Mouse (Mus musculus) bone marrow, adult 2 months (tissue): ENCODE measurements around the gene Mocs1. TPM values are rescaled to one million over a fixed set of nuclear protein-coding genes. Genes with fewer than 3 reads are reported as not detected.

Experiments
- H3K27ac ChIP-seq: fragments of 200-500 bp; 2 replicates; pipeline ENCODE4 v1.5.1; 2012; ENCODE audit warnings: low read depth, mild to moderate bottlenecking, control low read depth, inconsistent platforms, low read length; ENCODE audit not compliant: control insufficient read depth, poor library complexity, insufficient read depth
- H3K4me1 ChIP-seq: fragments of 200-500 bp; 2 replicates; pipeline ENCODE4 v1.6.1; 2011; ENCODE audit warnings: low read length; ENCODE audit not compliant: control insufficient read depth, insufficient read depth
- H3K4me3 ChIP-seq: fragments of 200-500 bp; replicated peaks from 2 replicates; pipeline ENCODE3; 2011; ENCODE audit warnings: mild to moderate bottlenecking, low read depth, low read length, control low read depth; ENCODE audit not compliant: control insufficient read depth
- CTCF ChIP-seq: fragments of 200-500 bp; IDR thresholded peaks from 2 replicates; pipeline ENCODE4 v1.5.1; 2011; ENCODE audit warnings: low read length, control low read depth; ENCODE audit not compliant: control insufficient read depth, insufficient read depth
- POLR2A ChIP-seq: fragments of 200-500 bp; IDR thresholded peaks from 2 replicates; pipeline ENCODE4 v1.6.1; 2011; ENCODE audit warnings: low read depth, mild to moderate bottlenecking, control low read depth, low read length, borderline replicate concordance; ENCODE audit not compliant: control insufficient read depth
- WGBS: fragments of 180-500 bp; shearing (Covaris S2); methylation state at CpG from one replicate; pipeline ENCODE4 v1.1.7; 2018; 5-methylcytosine and 5-hydroxymethylcytosine counted together
- polyA plus RNA-seq: library from polyadenylated mRNA; stranded (reverse); fragments of >200 nt; gene quantifications from 2 replicates; pipeline ENCODE4 v1.2.4, GENCODE M21; 2011; ENCODE audit warnings: low replicate concordance; ENCODE audit not compliant: missing spikeins, insufficient read depth, insufficient read length

Gene Mocs1
- polyA plus RNA-seq, 1 experiment, result 129 TPM

DNA sequence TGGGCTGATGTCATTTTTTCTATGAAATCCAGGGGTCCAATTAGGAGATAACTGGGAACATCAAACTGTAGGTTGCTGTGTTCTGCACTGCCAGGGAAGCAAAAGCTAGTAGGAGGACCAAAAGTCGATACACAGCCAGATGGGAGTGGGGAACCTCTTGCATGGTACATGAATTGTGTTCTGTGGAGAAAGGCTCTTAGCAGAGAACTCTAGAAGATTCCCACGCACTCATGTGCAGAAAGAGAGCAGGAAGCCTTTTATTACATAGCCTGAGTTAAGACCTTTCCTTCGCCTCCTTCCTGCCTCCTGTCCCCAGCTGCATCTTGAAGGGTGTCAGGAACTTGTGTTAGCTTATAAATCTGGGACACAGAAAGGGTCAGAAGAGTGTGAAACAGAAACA, 53.7 kb downstream of the Mocs1 start:
- TF ChIP-seq CTCF, result no peak
- TF ChIP-seq POLR2A, result no peak
- H3K27ac ChIP-seq, result no peak overlapping the region
- 47% methylated on average over 3 of the region's 3 CpGs for WGBS
- H3K4me1 ChIP-seq, result no peaks in the 10 kb centered on the region
- H3K4me3 ChIP-seq, result no peak overlapping the region

DNA sequence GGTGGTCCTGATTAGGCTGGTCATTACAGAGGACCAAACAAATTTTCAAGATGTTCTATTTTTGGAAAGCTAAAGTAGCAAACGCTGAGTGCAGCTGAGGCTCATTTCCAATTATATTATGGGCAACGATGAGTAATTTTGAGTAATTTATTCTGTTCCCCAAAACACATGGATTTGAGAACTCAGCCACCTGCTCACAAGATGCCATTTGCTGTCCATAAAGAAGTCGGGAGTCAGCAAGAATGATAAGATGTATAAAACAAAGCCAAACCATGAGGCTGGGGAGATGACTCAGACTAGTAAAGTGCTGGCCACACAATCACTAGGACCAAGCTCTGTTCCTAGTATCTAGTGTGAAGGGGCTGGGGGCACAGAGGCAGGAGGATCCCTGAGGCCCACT, 56.3 kb downstream of the Mocs1 start:
- no peak for TF ChIP-seq CTCF
- TF ChIP-seq POLR2A, result no peak
- no peak overlapping the region for H3K27ac ChIP-seq
- 79% methylated on average over 3 of the region's 3 CpGs for WGBS
- H3K4me1 ChIP-seq, result no peaks in the 10 kb centered on the region; the same call in 1 of the 2 replicates
- no peak overlapping the region for H3K4me3 ChIP-seq

DNA sequence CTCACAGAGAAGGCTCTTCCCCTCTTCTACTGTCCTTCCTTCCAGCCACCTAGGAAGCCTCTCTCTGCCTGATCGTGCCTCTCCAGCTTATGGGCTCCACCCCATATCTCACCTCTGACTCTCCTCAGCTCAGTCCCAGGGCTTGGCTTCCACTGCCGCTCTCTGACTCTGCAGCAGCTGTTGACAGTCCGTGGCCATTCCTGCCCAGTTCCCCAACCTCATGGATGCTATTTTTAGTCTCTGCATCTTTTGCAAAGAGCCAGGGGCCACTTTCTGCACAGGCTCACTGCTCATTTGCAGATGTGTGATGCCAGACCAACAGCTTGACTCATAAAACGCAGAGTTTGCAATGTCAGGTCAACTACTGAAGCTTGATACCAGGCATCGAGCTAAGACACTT, 60.9 kb downstream of the Mocs1 start:
- TF ChIP-seq POLR2A (no peak), CTCF (no peak)
- Histone ChIP-seq H3K4me3 (no peak overlapping the region), H3K4me1 (no peaks in the 10 kb centered on the region; the same call in none of the 2 replicates), H3K27ac (no peak overlapping the region)
- WGBS, result 56% methylated on average over 5 of the region's 5 CpGs

DNA sequence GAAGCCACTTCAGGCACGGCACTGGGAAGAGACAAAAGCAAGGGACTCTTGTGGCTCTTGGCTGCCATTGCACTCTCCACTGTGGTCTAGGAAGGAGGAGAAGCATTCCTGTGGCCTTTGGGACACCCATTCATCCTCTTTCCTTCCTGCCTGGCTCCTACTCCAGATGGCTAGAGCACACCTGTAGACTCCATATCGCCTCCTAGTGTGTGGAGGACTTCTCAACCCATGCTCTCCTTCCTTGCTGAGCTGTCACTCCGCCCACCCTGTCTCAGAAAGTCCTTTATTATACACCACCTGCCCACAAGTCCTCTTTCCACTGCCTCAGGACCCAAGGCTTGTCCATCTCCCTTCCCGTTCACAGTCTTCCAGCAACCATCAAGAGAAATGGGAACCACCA, 65.1 kb downstream of the Mocs1 start:
- H3K4me3 ChIP-seq, result no peak overlapping the region
- H3K27ac ChIP-seq, result no peak overlapping the region
- 81% methylated on average over 4 of the region's 4 CpGs for WGBS
- TF ChIP-seq POLR2A (no peak), CTCF (no peak)
- no peaks in the 10 kb centered on the region; the same call in none of the 2 replicates for H3K4me1 ChIP-seq

DNA sequence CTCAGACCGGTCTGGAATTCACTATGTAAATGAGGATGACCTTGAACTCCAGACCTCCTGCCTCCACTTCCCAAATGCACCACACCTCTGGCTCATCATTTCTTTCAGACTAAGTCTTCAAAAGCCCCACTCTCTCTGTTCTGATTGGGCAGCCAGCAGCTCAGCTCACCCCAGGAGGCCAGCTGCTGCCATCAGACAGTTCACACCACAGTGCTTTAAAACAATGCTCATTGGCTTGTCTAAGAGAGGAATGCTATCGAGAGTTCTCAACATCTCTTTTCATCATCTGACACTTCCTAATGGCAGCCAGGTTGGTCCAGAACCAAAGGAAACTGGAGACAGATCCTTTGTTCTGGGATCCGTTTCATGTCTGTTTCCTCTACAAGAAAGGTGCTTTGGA, 70.0 kb downstream of the Mocs1 start:
- TF ChIP-seq CTCF (no peak), POLR2A (no peak)
- H3K4me1 ChIP-seq, result no peaks in the 10 kb centered on the region; the same call in 1 of the 2 replicates
- WGBS, result 76% methylated on average over 3 of the region's 3 CpGs
- H3K4me3 ChIP-seq, result no peak overlapping the region
- no peak overlapping the region for H3K27ac ChIP-seq

DNA sequence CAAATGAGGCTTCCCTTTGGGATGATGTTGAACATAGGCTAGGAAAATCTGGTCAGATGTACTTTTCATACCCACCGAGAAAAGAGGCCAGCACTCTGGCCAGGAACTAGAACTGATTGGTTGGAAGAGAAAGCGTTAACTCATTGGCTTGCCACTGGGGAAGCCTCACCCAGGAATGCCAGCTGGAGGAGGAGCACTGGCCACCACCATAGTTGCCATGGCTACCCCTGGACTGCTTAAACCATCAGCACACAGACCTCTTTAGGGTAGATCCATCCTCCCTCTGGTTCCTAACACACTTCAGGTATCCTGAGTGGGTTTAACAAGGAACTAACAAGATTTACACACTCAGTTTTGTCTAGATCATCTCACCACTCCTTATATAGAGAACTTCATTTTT, 71.5 kb downstream of the Mocs1 start:
- 68% methylated on average over 2 of the region's 2 CpGs for WGBS
- H3K4me3 ChIP-seq, result no peak overlapping the region
- no peaks in the 10 kb centered on the region for H3K4me1 ChIP-seq
- H3K27ac ChIP-seq, result no peak overlapping the region
- TF ChIP-seq POLR2A (no peak), CTCF (no peak)

DNA sequence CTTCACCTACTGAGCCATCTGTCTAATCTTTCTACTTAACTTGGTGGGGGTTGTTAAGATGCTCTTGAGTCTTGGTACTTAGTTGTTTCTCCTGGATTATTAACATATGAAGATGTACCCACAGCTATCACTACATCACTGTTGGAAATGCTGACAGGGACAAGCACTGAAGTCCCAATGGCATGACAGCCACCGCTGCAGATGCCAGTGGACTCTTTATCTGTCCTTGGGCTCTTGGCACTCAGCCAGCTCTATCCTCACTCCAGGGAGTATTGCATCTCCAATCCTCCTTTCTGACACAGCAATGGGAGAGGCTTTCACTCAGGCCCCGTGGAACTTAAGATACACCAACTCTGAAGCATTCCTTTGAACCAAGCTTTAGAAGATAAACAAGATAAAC, 72.1 kb downstream of the Mocs1 start:
- WGBS, result 65% methylated on average over 2 of the region's 2 CpGs

DNA sequence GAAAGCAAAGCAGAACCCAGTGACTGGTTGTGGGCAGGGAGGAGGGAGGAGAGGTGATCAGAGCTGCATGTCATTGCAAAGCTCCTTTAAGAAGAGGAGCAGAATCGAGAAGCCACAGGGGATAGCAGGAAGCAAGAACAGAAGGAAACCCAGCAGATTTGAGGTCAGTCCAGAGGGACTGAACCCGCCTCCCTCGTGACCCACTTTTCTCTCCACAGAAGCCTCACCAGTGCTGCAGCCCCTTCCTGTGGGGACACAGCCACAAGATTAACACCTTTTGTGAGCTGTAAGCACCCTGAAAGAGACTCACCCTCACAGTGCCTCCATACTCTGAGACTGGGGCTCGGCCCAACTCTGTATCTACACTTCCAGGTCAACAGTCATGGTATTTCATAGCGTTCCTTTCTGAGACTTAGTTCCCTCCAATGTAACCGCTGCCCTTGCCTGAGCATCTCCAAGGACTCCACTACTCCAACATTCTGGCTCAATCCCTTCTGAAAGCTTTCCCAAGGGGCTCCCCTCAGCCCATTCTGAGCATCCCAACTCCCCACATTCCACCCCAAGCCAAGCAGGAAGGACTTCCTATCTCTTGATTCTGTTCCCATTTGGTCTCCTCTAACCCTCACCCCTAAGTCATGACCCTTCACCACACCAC, 75.2 kb downstream of the Mocs1 start:
- TF ChIP-seq POLR2A (no peak), CTCF (no peak)
- Histone ChIP-seq H3K4me1 (no peaks in the 10 kb centered on the region; the same call in 1 of the 2 replicates), H3K4me3 (no peak overlapping the region), H3K27ac (no peak overlapping the region)
- 50% methylated on average over 6 of the region's 6 CpGs for WGBS

More for the DNA sequence above, 72.1 kb downstream of the Mocs1 start:
- TF ChIP-seq CTCF (no peak), POLR2A (no peak)
- no peak overlapping the region for H3K4me3 ChIP-seq
- H3K4me1 ChIP-seq, result no peaks in the 10 kb centered on the region
- H3K27ac ChIP-seq, result no peak overlapping the region

Other genes with a start within 250 kb of the Mocs1 start
- gene Daam2, start 136.0 kb downstream of the Mocs1 start, polyA plus RNA-seq, result 1.3 and 1.4 TPM in 2 replicates
- not detected in 2 replicates for gene Kif6, start 186.8 kb downstream of the Mocs1 start, polyA plus RNA-seq